9 mouse cellular contexts compared by ENCODE assay signal in genomic region chr6:38805612-38806011, GRCm38 (mm10).
"Had no signal": no experiment of that assay in that cellular context is flagged by ENCODE, and none has a peak within 500 bp of the region (broad histone marks: within the 10 kb centered on the region; RNA-seq: fewer than 3 reads in every experiment).

No protein-coding gene starts in this region.

- H3K27me3 ChIP-seq: limb, embryonic 15.5 days; midbrain, embryonic 12.5 days had no signal

- H3K9ac ChIP-seq: limb, embryonic 15.5 days; liver, embryonic 14.5 days; midbrain, embryonic 12.5 days had no signal

- H3K4me2 ChIP-seq: limb, embryonic 15.5 days; midbrain, embryonic 12.5 days had no signal

- DNase-seq: kidney, postnatal 14 days; right cerebral cortex, postnatal 14 days; thymus, postnatal 4 days had no signal

- H3K27ac ChIP-seq: left cerebral cortex, adult 2 months; limb, embryonic 15.5 days; liver, embryonic 14.5 days; macrophage; midbrain, embryonic 12.5 days had no signal

- H3K4me3 ChIP-seq: left cerebral cortex, adult 2 months; limb, embryonic 15.5 days; midbrain, embryonic 12.5 days had no signal

- H3K9me3 ChIP-seq: limb, embryonic 15.5 days; midbrain, embryonic 12.5 days had no signal

- ATAC-seq: intestine, embryonic 16.5 days had no signal
